Mouse (Mus musculus): ENCODE results near the gene Kcnip4.

Gene Kcnip4

GRCm38 (mm10) chr5:49244414-49244813, 280.3 kb downstream of the Kcnip4 start:
- DNase-seq (ENCODE audit: low read depth): no peak

- DNase-seq (ENCODE audit: low read depth): no peak
Measured at GRCm38 (mm10) chr5:49241708-49242107, 283.0 kb downstream of the Kcnip4 start.

GRCm38 (mm10) chr5:49201164-49201756, 323.4 kb downstream of the Kcnip4 start:
- DNase-seq (ENCODE audit: low read depth): no peak

GRCm38 (mm10) chr5:49188236-49188635, 336.5 kb downstream of the Kcnip4 start:
- no peak for DNase-seq (ENCODE audit: low read depth)

GRCm38 (mm10) chr5:49150116-49150811, 374.4 kb downstream of the Kcnip4 start:
- no peak for DNase-seq (ENCODE audit: low read depth)

- DNase-seq (ENCODE audit: low read depth): no peak
Measured at GRCm38 (mm10) chr5:49149684-49150083, 375.0 kb downstream of the Kcnip4 start.

GRCm38 (mm10) chr5:49095432-49095831, 429.3 kb downstream of the Kcnip4 start:
- DNase-seq (ENCODE audit: low read depth): no peak

GRCm38 (mm10) chr5:49094945-49095344, 429.8 kb downstream of the Kcnip4 start:
- peak; percentile 7 for DNase-seq (ENCODE audit: low read depth)

- no peak for DNase-seq (ENCODE audit: low read depth)
Measured at GRCm38 (mm10) chr5:49094306-49094705, 430.4 kb downstream of the Kcnip4 start.

GRCm38 (mm10) chr5:49090122-49090680, 434.5 kb downstream of the Kcnip4 start:
- DNase-seq (ENCODE audit: low read depth): peak; percentile 47

GRCm38 (mm10) chr5:49065646-49066045, 459.1 kb downstream of the Kcnip4 start:
- no peak for DNase-seq (ENCODE audit: low read depth)

GRCm38 (mm10) chr5:49058926-49059325, 465.8 kb downstream of the Kcnip4 start:
- no peak for DNase-seq (ENCODE audit: low read depth)

GRCm38 (mm10) chr5:49057636-49058340, 466.9 kb downstream of the Kcnip4 start:
- DNase-seq (ENCODE audit: low read depth): no peak

- DNase-seq (ENCODE audit: low read depth): no peak
Measured at GRCm38 (mm10) chr5:49047960-49048359, 476.7 kb downstream of the Kcnip4 start.

GRCm38 (mm10) chr5:49041259-49041845, 483.4 kb downstream of the Kcnip4 start:
- no peak for DNase-seq (ENCODE audit: low read depth)

GRCm38 (mm10) chr5:48997359-48997758, 527.3 kb downstream of the Kcnip4 start:
- no peak for DNase-seq (ENCODE audit: low read depth)

- no peak for DNase-seq (ENCODE audit: low read depth)
Measured at GRCm38 (mm10) chr5:48989145-48989659, 535.5 kb downstream of the Kcnip4 start.

- no peak for DNase-seq (ENCODE audit: low read depth)
Measured at GRCm38 (mm10) chr5:48942378-48943088, 582.2 kb downstream of the Kcnip4 start.

GRCm38 (mm10) chr5:48931881-48932280, 592.8 kb downstream of the Kcnip4 start:
- DNase-seq (ENCODE audit: low read depth): no peak

- DNase-seq (ENCODE audit: low read depth): no peak
Measured at GRCm38 (mm10) chr5:48890216-48890615, 634.5 kb downstream of the Kcnip4 start.

GRCm38 (mm10) chr5:48889395-48890194, 635.1 kb downstream of the Kcnip4 start:
- DNase-seq (ENCODE audit: low read depth): no peak
